Mouse (Mus musculus): ENCODE measurements at regions not wholly inside any gene's neighbourhood (a gene's known extent, or its start where the extent isn't known, plus 50 kb on each side); places are given as distances from the start of the nearest gene placed in this dataset.
A peak's percentile ranks its signal among the peaks of the same experiment; 100 is the strongest.

- Histone ChIP-seq H3K4me2 (no peak overlapping the region), H3K27me3 (no peaks in the 10 kb centered on the region), H3K9ac (replicated peaks) (no peak overlapping the region), H3K4me3 (replicated peaks) (no peak overlapping the region), H3K4me1 (replicated peaks) (peaks cover 60% of the 10 kb centered on the region), H3K27ac (0 out of 2 replicates have a peak overlapping the region, but pooled peaks have one; percentile 41), H3K36me3 (no peaks in the 10 kb centered on the region), H3K9me3 (no peaks in the 10 kb centered on the region)
- WGBS = 81% methylated on average over 5 of the region's 5 CpGs
- ATAC-seq (ENCODE audit: insufficient number of reproducible peaks, insufficient read depth, low FRiP score, low TSS enrichment, low read depth) = no peak
Measured at GRCm38 (mm10) chr16:44612676-44613075, 54.0 kb upstream of the Boc start.

- WGBS = 84% methylated on average over 6 of the region's 6 CpGs
- no peak overlapping the region for H3K4me2 ChIP-seq
- peak overlapping the region; percentile 64 for H3K27ac ChIP-seq
- no peak overlapping the region for H3K4me3 ChIP-seq (replicated peaks)
- H3K9me3 ChIP-seq = no peaks in the 10 kb centered on the region
- no peak for ATAC-seq (ENCODE audit: insufficient number of reproducible peaks, insufficient read depth, low FRiP score, low TSS enrichment, low read depth)
- no peak overlapping the region for H3K9ac ChIP-seq (replicated peaks)
- H3K36me3 ChIP-seq = no peaks in the 10 kb centered on the region
- H3K4me1 ChIP-seq (replicated peaks) = peaks cover 48% of the 10 kb centered on the region
- H3K27me3 ChIP-seq = no peaks in the 10 kb centered on the region
Measured at GRCm38 (mm10) chr16:44611525-44611924, 52.8 kb upstream of the Boc start.

- Histone ChIP-seq H3K36me3 (no peaks in the 10 kb centered on the region), H3K4me2 (no peak overlapping the region), H3K27ac (no peak overlapping the region), H3K4me3 (replicated peaks) (no peak overlapping the region), H3K9ac (replicated peaks) (no peak overlapping the region), H3K4me1 (replicated peaks) (peaks cover 37% of the 10 kb centered on the region), H3K27me3 (no peaks in the 10 kb centered on the region), H3K9me3 (no peaks in the 10 kb centered on the region)
- WGBS = 93% methylated on average over 1 of the region's 1 CpGs
- ATAC-seq (ENCODE audit: insufficient number of reproducible peaks, insufficient read depth, low FRiP score, low TSS enrichment, low read depth) = no peak
Measured at GRCm38 (mm10) chr16:44608586-44608985, 49.9 kb upstream of the Boc start.

Measured in limb, embryonic 12.5 days (tissue).